Mouse (Mus musculus) bone marrow macrophage, adult 2 months (primary cell): ENCODE data around the gene Gm2035. TPM values are rescaled to one million over a fixed set of nuclear protein-coding genes. Genes with fewer than 3 reads are reported as not detected.
"Not testable (repeated sequence)": the region's sequence is repeated elsewhere in the genome, so short reads cannot be mapped to it uniquely, and the experiment has no call there.

ENCODE experiments used
- H3K27ac ChIP-seq: 2 replicates; pipeline ENCODE4 v1.5.1; 2012; ENCODE audit warnings: low read depth, low read length; ENCODE audit not compliant: insufficient read depth
- H3K4me1 ChIP-seq: 2 replicates; pipeline ENCODE4 v1.6.1; 2012; ENCODE audit warnings: low read length; ENCODE audit not compliant: control insufficient read depth, insufficient read depth
- H3K4me3 ChIP-seq: 2 replicates; pipeline ENCODE4 v1.5.1; 2012; ENCODE audit warnings: mild to moderate bottlenecking, low read length, moderate library complexity; ENCODE audit not compliant: insufficient read depth
- polyA plus RNA-seq: library from polyadenylated mRNA; stranded (reverse); fragments of >200 nt; gene quantifications from 2 replicates; pipeline ENCODE4 v1.2.4, GENCODE M21; 2012; ENCODE audit not compliant: missing spikeins, insufficient read depth, insufficient read length

Gm2035 gene
- not detected in 2 replicates for polyA plus RNA-seq

DNA sequence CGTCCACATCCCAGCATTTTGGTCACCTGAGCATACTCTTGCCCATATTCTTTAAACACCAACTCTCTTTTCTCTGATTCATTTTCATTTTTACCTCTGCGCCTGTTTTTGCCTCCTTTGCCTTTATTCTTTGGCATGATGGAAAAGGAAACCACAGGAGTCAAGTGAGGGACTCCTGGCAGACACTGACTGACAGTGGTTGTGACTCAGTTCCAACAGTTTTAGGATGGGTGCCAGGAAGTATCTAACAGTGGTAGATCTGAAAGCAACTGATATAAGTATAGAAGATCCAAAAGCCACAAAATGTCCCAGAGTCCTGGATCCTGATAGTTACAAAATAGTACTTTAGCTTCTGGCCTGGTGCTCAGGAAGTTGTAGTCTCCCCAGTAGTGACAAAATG is at the start of gene Gm2035:
Gm2035 (minus strand) TSS at position 137 of the 400 bp plus-strand sequence.
- H3K4me1 ChIP-seq, H3K27ac ChIP-seq, H3K4me3 ChIP-seq: not testable (repeated sequence)

DNA sequence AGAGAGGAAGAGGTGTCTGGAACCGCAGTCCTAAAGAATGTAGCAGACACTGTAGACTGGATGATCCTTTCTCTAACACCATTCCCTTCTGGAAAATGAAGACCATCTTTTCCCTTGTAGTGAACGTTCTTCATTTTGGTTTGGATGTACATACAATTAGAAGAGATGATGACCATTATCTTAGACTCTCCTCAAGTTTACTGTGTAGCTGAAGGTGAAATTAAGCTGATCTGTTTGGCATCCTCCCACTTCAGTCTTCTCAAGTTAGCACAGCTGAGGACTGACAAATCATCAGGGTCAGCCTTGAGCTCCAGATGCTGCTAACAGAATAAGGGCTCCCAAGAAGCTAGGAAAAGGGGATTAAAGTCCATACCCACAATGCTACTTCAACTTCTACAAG is 34.1 kb upstream of the Gm2035 start, which contains the start of gene Gm2042:
Gm2042 (plus strand) TSS at position 301 of the 400 bp plus-strand sequence.
- not testable (repeated sequence) for H3K4me3 ChIP-seq, H3K4me1 ChIP-seq, H3K27ac ChIP-seq

DNA sequence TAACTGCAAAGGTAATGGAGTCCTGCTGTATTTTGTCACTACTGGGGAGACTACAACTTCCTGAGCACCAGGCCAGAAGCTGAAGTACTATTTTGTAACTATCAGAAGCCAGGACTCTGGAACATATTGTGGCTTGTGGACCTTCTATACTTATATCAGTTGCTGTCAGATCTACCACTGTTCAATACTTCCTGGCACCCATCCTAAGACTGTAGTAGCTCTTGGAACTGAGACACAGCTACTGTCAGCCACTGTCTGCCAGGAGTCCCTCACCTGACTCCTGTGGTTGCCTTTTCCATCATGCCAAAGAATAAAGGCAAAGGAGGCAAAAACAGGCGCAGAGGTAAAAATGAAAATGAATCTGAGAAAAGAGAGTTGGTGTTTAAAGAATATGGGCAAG is 24.6 kb downstream of the Gm2035 start, which contains the start of gene Gm2022:
Gm2022 (plus strand) TSS at position 301 of the 400 bp plus-strand sequence.
- not testable (repeated sequence) for H3K4me3 ChIP-seq, H3K4me1 ChIP-seq, H3K27ac ChIP-seq

DNA sequence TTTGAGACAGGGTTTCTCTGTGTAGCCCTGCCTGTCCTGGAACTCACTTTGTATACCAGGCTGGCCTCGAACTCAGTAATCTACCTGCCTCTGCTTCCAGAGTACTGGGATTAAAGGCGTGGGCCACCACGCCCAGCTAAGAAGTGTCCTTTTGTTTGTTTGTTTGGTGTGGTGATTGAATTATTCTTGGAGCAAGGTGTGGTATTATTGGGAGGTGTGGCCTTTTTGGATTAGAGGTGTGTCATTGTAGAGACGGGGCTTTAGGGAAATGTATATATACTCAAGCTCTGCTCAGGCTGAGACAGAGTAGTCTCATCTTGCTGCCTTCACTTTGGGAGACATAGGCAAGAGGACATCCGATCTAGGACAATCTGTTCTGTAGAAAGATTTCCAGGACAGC is 45.9 kb downstream of the Gm2035 start, which contains the start of gene Gm2016:
Gm2016 (plus strand) TSS at position 301 of the 400 bp plus-strand sequence.
- not testable (repeated sequence) for H3K4me3 ChIP-seq, H3K4me1 ChIP-seq, H3K27ac ChIP-seq

Other genes starting within 250 kb of the Gm2035 start
- gene Gm21319, start 144.1 kb downstream of the Gm2035 start, polyA plus RNA-seq: not detected in 2 replicates
- gene Gm21936, start 124.3 kb downstream of the Gm2035 start, polyA plus RNA-seq: not detected in 2 replicates
- gene BB287469, start 103.3 kb downstream of the Gm2035 start, polyA plus RNA-seq: not detected in 2 replicates
- gene Gm2001, start 77.5 kb downstream of the Gm2035 start, polyA plus RNA-seq: not detected in 2 replicates
- not detected in 2 replicates for gene Gm2016, start 45.8 kb downstream of the Gm2035 start, polyA plus RNA-seq
- gene Gm2022, start 24.5 kb downstream of the Gm2035 start, polyA plus RNA-seq: not detected in 2 replicates
- not detected in 2 replicates for gene Gm2042, start 34.2 kb upstream of the Gm2035 start, polyA plus RNA-seq
- not detected in 2 replicates for gene Gm2075, start 92.0 kb upstream of the Gm2035 start, polyA plus RNA-seq
- gene Gm6803, start 98.9 kb upstream of the Gm2035 start, polyA plus RNA-seq: not detected in 2 replicates
- not detected in 2 replicates for gene Gm2056, start 107.1 kb upstream of the Gm2035 start, polyA plus RNA-seq
- gene Gm16368, start 163.8 kb upstream of the Gm2035 start, polyA plus RNA-seq: not detected in 2 replicates